ENCODE assay signal across 19 mouse cellular contexts in the genomic region with DNA sequence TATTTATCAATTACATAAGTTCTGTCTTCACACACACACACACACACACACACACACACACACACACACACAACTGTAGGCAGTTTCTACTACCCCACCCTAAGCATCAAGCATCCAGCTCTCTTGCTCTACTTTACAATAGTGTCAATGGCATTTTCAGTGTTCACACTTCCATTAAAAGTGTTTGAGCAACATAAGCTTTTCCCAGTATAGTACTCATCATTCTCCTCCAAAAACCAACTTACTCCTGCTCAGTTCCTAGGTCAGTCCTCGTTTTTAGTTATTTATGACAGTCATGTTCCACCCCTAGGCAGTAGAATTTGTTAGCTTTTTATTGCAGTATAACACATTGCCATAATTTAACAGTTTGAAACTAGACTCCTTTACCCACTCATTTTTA.
"Had no signal": no experiment of that assay in that cellular context is flagged by ENCODE, and none has a peak within 500 bp of the region (broad histone marks: within the 10 kb centered on the region; RNA-seq: fewer than 3 reads in every experiment).

No protein-coding gene starts in this region.

- H3K36me3 ChIP-seq: limb, embryonic 10.5 days; limb, embryonic 13.5 days; liver, embryonic 13.5 days; midbrain, embryonic 12.5 days; midbrain, embryonic 15.5 days; neural tube, embryonic 12.5 days; neural tube, embryonic 15.5 days had no signal

- H3K4me3 ChIP-seq: limb, embryonic 10.5 days; limb, embryonic 13.5 days; liver, embryonic 13.5 days; midbrain, embryonic 12.5 days; midbrain, embryonic 15.5 days; neural tube, embryonic 12.5 days; neural tube, embryonic 15.5 days had no signal

- H3K9me3 ChIP-seq: limb, embryonic 10.5 days; limb, embryonic 13.5 days; liver, embryonic 13.5 days; midbrain, embryonic 12.5 days; midbrain, embryonic 15.5 days; neural tube, embryonic 12.5 days; neural tube, embryonic 15.5 days had no signal

- DNase-seq: kidney, adult 18-20 months; kidney, adult 9 months; kidney, postnatal 14 days; kidney, postnatal 4 days; liver; liver, embryonic 13.5 days; lung, adult 2 months; lung, postnatal 14 days; thymus, postnatal 25 days had no signal

- H3K4me1 ChIP-seq: limb, embryonic 10.5 days; limb, embryonic 13.5 days; liver, embryonic 13.5 days; midbrain, embryonic 12.5 days; midbrain, embryonic 15.5 days; neural tube, embryonic 12.5 days; neural tube, embryonic 15.5 days had no signal

- ATAC-seq: inflammation-experienced regulatory T-cells, adult 6 months; intestine, embryonic 16.5 days; midbrain, embryonic 15.5 days had no signal

- H3K27ac ChIP-seq: limb, embryonic 10.5 days; limb, embryonic 13.5 days; liver, embryonic 13.5 days; macrophage; midbrain, embryonic 12.5 days; midbrain, embryonic 15.5 days; neural tube, embryonic 12.5 days; neural tube, embryonic 15.5 days; stomach, postnatal 0 days had no signal

- H3K4me2 ChIP-seq: limb, embryonic 13.5 days; liver, embryonic 13.5 days; midbrain, embryonic 12.5 days; midbrain, embryonic 15.5 days; neural tube, embryonic 12.5 days; neural tube, embryonic 15.5 days had no signal

- H3K27me3 ChIP-seq: limb, embryonic 13.5 days; liver, embryonic 13.5 days; midbrain, embryonic 12.5 days; midbrain, embryonic 15.5 days; neural tube, embryonic 12.5 days; neural tube, embryonic 15.5 days had no signal

- H3K9ac ChIP-seq: limb, embryonic 13.5 days; liver, embryonic 13.5 days; midbrain, embryonic 12.5 days; midbrain, embryonic 15.5 days; neural tube, embryonic 12.5 days; neural tube, embryonic 15.5 days had no signal
